Mouse (Mus musculus) E14TG2a.4 (cell line): ENCODE measurements around the gene Ccdc88c.

Experiments used
- CTCF ChIP-seq: conservative IDR thresholded peaks from 2 replicates; pipeline ENCODE4 v1.5.1; 2014; ENCODE audit warnings: low read length
- POU5F1 ChIP-seq: IDR thresholded peaks from 2 replicates; pipeline ENCODE4 v1.6.1; 2014; ENCODE audit warnings: low read length, borderline replicate concordance

DNA sequence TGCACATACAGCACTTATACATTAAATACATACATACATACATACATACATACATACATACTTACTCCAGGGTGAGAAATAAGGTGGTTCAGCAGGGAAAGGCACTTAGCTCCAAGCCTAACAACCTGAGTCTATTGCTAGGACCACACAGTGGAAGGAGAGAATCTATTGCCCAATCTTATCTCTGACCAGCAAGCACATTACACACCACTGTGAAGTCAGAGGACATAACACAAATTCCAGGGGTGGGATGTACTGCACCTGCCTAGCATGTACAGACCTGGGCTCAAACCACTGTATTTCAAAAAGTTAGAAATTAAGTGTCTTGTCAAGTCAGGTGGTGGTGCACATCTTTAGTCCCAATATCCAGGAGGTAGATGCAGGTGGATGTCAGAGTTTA, 49.1 kb upstream of the Ccdc88c start:
- no peak for TF ChIP-seq CTCF
- no peak for TF ChIP-seq POU5F1
